In the genomic region with DNA sequence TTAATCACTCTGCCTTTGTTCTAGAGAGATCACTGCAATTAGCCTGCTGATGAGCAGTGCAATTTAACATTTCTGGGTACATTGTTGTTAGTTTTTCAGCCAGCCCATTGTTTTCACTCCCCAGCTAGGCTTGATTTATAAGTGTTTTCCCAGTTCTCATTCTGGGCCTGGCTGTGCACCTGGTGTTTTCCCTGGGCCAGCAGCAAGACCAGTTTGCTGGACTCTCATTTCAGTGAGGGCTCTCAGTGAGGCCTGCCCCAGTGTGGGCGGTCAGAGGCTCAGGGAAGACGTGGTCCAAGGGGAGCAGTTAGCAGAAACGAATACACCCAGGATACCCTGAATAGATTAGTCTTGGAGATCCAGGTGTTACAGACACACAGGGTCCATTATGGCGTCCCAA, we compare ENCODE assay signal across 18 mouse cellular contexts. TPM values are rescaled to one million over a fixed set of nuclear protein-coding genes. Genes with fewer than 3 reads are reported as not detected.
"Had no signal": no experiment of that assay in that cellular context is flagged by ENCODE, and none has a peak within 500 bp of the region (broad histone marks: within the 10 kb centered on the region; RNA-seq: fewer than 3 reads in every experiment).

No protein-coding gene starts in this region.

- DNase-seq: lung, adult 18-20 months; lung, embryonic 14.5 days; lung, postnatal 10 days; lung, postnatal 4 days; retina, postnatal 1 day; right cerebral cortex, adult 18-20 months; right cerebral cortex, postnatal 25 days; right cerebral cortex, postnatal 4 days; spleen, adult 18-20 months; thymus, adult 18-20 months; thymus, postnatal 14 days; thymus, postnatal 36 days had no signal

- H3K36me3 ChIP-seq: midbrain, embryonic 10.5 days; midbrain, embryonic 13.5 days; neural tube, embryonic 13.5 days; neural tube, embryonic 15.5 days had no signal

- H3K4me2 ChIP-seq: lung, embryonic 14.5 days; midbrain, embryonic 13.5 days; neural tube, embryonic 13.5 days; neural tube, embryonic 15.5 days had no signal

- ATAC-seq: midbrain, embryonic 13.5 days; midbrain, embryonic 16.5 days had no signal

- H3K9me3 ChIP-seq: midbrain, embryonic 10.5 days; midbrain, embryonic 13.5 days; neural tube, embryonic 13.5 days; neural tube, embryonic 15.5 days had no signal

- H3K4me1 ChIP-seq: midbrain, embryonic 13.5 days; neural tube, embryonic 15.5 days had no signal

- H3K9ac ChIP-seq: lung, embryonic 14.5 days; midbrain, embryonic 13.5 days; neural tube, embryonic 13.5 days; neural tube, embryonic 15.5 days had no signal

- H3K27ac ChIP-seq: midbrain, embryonic 10.5 days; midbrain, embryonic 13.5 days; neural tube, embryonic 13.5 days; neural tube, embryonic 15.5 days had no signal

- H3K27me3 ChIP-seq: midbrain, embryonic 13.5 days; neural tube, embryonic 13.5 days; neural tube, embryonic 15.5 days had no signal

- H3K4me3 ChIP-seq: midbrain, embryonic 10.5 days; midbrain, embryonic 13.5 days; myocyte; neural tube, embryonic 13.5 days; neural tube, embryonic 15.5 days had no signal

RNA-seq across cellular contexts. Expression of a gene that starts 49.0 kb away (rescaled TPM):
- polyA plus RNA-seq: myocyte had no signal
